Mouse (Mus musculus) frontal cortex, adult (tissue): ENCODE measurements at regions not wholly inside any gene's neighbourhood (a gene's known extent, or its start where the extent isn't known, plus 50 kb on each side); places are given as distances from the start of the nearest gene placed in this dataset.
A peak's percentile ranks its signal among the peaks of the same experiment; 100 is the strongest.
"Not testable (repeated sequence)": the region's sequence is repeated elsewhere in the genome, so short reads cannot be mapped to it uniquely, and the experiment has no call there.

Source experiments
- ATAC-seq: cut with Nextera tagmentation; 2 replicates; pipeline ENCODE4 v1.9.2; 2017; ENCODE audit warnings: mild to moderate bottlenecking, moderate library complexity, mixed read lengths; ENCODE audit not compliant: low TSS enrichment

DNA sequence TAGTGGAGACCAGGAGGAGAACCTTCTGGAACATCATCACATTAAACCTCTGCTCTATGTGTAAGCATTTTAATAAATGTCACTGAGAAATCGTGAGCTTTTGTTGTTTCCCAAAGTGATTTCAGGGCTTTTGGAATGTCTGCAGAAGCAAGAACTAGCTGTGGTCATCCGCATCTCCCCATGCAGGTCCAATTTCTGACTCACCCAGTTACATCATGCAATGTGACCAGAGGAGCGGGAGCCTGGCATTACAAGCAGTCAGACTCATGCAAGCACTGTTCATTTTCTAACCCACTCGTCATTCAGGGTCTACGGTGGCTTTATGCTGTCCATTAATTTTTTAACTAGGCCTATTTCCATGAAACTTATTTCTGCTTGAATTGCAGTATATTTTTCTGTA lies 151.2 kb upstream of the Supt20 start:
- ATAC-seq, result no peak

DNA sequence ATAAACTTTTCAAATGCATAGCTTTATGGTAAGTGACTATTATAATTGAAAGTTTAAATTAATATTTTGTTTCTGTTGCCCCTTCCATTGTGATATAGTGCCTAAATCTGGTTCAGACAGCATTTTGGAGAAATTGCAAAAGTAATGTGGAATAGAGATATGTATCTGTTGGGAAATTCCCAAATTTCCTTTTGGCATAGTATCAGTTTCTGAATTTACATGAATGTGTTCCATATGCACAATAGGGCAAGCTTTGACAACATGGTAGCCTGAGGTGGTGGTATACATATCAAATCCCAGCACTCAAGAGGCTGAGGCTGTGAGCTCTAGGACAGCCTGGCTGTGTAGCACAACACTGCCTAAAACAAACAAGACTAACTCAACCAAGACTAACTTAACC lies 147.2 kb upstream of the Supt20 start:
- ATAC-seq, result no peak

DNA sequence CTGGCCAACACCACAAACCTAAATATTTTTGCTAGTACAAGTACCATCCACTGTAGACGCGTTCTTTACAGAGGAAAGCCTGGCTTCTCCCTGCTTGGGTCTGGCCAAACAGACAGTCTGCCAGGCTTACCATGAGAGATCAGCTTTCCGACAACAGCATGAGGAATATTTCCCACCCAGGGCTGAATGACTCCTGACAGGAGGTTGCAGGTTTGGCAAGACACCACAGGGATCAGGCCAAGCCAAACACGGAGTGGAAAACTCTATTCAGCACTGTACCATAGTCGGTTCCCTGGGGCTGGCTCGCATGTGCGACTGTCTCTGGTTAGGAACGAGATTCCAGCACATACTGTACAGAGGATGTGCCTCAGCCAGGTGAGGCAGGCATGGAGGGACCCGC lies 140.7 kb upstream of the Supt20 start:
- ATAC-seq, result no peak

DNA sequence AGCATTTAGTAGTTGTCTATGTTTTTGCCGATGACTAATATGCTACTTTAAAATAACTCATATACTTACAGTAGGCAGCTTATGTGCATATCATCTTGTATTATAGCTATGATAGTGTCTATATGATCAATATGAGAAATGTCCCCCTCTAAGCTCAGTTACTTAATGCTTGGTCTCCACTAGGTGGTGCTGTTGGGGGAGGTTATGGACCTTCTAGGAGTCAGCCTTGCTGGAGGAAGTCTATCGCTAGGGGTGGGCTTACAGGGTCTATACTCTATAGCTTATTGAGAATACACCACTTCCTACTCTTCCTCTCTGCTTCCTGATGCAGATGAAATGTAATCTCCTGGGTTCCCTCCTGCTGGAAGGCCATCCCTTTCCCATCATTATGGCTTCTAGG lies 136.7 kb upstream of the Supt20 start:
- ATAC-seq, result no peak

DNA sequence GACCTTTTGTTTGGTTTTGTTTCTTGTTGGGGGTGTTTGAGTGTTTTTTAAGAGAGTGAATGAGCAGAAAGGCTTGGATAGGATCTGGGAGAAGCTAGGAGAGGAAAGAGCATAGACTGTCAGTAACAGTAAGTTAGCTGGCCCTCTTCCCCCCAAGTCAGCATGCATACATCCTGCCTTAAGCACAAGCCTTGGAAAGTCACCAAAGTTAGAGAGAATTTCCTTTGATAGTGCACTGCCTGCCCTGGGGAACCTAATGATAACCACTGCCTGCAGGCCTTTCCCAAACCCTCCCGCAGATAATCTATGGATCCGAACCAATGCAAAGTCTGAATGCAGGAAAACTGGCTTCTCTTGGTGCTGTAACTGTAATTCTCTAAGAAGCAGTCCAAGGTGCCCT lies 133.6 kb upstream of the Supt20 start:
- ATAC-seq, result no peak

DNA sequence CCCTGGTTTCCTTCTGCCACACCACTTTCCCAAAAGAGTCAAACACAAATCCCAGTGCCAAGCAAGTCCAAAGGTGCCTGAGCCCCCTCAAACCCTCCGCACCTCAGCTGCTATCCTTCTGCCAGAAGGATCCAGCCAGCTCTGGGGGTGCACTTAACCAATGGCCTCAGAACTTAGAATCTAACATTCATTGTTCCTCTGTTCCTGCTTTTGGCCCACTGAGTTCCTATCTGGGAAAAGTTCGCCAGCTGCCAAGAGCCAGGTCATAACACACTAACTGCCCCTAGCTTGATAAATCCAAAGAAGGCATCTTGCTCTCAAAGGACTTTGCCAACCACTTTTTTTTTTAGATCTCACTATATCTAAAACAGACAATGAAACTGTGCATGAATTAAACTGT lies 133.1 kb upstream of the Supt20 start:
- ATAC-seq, result no peak

DNA sequence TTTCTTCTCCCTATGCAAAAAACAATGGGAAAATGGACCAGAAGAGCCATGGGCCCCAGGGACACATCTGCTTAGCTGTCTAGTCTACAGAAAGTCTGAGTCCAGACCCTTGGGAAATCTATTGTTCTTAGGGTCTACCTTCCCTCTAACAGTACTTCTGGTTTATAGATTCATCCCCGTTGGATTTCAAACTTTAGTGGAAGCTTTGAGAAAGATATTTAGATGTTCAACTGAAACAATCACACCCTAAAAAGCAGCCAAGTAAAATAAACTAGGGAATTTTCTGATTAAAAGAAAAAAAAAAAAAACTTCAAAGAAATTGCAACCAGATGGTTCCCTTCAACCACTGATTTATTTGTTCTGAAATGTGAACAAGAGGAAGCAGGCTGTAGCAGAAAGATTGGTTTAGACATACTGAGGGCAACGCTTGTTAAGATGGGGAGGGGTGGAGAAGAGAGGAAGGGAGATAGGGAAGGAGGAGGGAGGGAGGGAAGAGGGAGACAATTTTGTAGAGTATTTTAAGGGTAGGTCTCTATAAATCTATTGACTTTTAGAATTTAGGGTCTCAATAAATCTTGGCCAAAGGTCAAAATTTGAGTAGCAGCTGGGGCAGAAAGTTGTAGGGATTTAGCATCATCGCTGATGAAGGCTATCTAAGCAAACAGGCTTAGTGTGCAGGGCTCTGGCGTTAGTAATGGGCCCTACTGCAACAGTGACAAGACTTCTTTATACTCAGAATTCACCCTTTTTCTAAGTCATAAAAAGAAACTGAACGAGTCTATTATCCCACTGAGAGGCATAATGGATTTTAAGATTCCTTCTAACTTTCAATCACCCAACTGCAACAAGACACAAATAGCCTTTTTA lies 132.3 kb upstream of the Supt20 start:
- no peak for ATAC-seq

DNA sequence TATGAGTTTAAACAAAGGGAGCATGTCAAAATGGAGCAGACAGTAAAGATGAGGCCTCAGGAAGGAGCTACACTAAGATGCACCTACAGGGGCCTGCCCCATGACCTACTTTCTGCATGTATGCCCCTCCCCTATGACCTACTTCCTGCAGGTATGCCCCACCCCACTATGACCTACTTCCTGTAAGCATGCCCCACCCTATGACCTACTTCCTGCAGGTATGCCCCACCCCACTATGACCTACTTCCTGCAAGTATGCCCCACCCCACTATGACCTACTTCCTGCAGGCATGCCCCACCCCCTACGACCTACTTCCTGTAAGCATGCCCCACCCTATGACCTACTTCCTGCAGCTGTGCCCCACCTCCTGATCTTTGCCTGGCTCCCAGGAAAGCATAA lies 125.3 kb upstream of the Supt20 start:
- no peak for ATAC-seq

DNA sequence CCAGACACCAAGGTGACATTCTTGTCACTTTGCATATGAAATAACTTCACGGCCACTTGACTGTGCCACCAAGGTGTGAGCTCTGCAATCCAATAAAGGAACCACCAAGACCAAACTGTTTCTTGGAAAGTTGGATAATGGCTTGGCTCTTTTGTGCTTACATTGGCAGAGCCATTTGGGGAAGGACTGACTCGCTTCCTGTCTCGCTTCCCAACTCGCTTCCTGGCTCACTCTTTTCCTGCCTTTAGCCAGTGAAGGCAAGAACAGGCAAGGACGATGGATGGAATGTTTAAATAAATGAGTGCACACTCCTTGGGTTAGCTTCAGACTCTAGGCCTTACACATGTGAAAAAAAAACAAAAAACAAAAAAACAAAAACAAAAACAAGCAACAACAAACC lies 124.5 kb upstream of the Supt20 start:
- no peak for ATAC-seq

DNA sequence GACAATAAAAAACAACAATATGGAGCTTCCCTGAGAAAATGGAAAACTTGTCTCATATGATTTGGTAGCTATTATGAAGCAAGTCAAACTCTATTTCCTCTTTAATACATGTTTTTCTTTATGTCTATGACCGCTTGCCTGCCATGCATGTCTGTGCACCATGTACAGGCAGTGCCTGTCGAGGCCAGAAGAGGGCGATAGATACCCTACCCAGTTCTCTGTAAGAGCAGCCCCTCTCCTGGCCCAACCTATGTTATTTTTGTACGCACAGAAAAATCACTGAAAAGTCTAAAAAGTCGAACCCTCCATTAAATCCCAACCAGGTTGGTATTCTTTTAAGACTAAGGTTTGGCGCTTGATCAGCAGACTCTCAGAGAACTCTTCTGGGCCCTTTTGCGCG lies 122.1 kb upstream of the Supt20 start:
- ATAC-seq, result no peak

DNA sequence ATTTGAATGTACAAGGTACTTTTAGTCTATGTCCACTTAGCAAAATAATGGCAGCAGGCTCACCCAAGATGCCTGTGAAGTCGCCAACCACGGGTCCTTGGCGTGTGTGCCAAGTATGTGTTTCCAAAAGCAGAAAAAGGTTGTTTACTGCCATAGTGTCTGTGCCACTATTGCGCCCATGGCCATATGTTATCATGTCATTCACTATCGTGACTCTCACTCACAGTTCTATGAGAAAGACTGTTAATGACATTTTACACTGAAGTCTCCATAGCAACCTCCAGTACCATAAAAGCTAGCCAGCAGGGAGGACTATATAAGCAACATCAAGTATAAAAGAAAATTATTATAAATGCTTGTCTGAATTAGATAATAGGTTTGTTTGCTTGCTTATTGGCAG lies 114.8 kb upstream of the Supt20 start:
- no peak for ATAC-seq

DNA sequence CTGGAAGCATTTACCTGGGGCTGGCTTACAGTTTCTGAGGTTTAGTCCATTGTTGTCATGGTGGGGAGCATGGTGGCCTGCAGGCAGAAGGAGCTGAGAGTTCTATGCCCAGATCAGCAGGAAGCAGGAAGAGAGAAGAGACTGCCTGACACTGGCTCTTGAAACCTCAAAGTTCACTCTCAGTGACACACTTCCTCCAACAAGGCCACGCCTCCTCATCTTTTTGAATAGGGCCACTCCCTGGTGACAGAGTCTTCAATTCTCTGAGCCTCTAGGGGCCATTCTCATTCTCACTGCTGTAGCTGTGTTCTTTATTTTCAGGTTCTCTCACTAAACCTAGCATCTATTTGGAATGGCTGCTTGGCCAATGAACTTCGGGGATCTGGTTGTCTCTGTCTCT lies 113.2 kb upstream of the Supt20 start:
- no peak for ATAC-seq

DNA sequence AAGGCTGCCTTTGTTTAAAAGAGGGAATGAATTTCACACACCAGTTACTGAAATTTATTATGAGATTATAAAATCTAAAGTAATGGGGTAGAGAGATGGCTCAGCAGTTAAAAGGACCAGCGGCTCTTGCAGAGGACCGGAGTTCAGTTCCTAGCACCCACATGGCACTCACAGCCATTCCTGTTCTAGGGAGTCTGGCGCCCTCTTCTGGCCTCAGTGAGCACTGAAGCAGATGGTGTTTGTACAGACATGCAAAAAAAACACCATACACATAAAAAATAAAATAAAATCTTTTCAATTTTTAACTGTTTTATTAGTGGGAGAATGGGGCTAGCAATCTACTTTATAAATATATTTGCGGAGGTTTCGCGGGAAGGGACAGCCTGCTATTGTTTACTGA lies 112.3 kb upstream of the Supt20 start:
- no peak for ATAC-seq

DNA sequence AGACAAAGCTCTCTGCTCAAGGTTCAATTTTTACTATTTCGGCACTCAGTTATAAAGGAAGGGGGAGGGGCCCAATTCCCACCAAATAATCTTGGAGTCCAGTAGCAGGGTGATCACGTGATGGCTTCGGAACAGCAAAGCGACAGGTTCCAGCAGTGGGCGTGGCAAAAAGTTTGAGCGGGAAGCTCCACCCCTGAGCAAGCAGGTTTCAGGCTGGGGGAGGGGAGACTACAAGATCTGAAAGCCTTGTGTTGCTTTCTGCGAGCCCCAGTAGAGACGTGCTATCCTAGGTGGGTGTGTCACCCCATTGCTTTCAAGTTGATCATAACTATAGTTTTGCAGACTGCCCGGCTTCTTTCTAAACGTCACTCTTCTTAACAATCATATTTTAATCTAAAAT lies 106.8 kb upstream of the Supt20 start:
- ATAC-seq, result not testable (repeated sequence)

DNA sequence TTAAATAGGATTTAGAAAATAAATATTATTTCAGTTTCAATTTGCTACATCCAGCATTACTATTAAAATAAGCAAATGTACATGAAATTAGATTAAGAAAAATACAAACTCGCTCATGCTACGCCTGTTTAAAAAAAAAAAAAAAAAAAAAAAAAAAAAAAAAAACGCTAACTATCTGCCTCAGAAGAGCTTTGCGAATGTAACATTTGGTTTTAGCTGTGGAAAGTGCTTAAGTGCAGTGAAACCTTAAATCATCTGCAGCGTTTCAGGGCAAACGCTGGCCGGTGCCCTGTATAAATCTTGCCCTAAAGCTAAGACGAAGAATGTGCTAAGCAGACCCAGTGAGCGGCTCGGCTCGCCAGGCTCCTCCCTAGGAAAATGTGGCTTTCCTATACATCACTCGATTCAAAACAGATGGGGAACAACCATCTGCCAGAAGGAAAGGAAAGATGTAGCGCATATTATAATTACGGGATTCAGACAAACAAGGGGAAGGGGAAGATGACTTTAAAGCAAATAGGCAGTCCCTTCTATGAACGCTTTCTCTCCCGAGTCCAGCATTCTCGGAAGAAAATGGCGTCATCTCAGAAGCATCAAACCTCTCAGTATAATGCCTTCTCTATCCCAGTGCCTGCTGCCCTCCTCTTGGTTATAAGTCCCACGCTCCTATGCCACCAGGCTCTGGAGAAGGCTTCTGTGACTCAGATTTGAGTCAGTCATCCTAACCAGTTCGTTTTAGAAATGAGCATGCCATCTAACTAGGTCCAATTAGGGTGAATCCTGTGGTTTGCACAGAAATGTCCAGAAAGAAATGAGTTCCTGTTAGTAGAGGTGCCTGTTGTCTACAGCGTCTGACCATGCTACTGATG lies 105.2 kb upstream of the Supt20 start:
- ATAC-seq, result peak; percentile 98

DNA sequence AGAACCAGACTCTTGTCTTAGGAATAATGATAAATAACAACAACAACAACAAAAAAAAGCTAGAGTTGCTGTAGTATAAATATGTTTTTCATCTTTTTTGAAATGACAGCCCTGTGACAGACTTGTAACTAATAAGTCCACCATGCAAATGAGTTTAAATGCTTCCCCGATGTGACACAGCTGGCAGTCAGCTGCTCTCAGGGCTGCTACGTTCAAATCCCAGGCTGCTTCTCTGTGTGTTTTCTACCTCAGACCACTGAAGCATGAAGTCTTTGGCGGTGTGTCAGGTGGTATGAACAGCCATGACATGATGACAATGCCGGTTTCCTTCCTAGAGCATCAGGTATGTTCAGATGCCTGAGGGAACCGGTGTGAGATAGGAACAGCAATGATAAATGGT lies 104.4 kb upstream of the Supt20 start:
- ATAC-seq, result no peak

DNA sequence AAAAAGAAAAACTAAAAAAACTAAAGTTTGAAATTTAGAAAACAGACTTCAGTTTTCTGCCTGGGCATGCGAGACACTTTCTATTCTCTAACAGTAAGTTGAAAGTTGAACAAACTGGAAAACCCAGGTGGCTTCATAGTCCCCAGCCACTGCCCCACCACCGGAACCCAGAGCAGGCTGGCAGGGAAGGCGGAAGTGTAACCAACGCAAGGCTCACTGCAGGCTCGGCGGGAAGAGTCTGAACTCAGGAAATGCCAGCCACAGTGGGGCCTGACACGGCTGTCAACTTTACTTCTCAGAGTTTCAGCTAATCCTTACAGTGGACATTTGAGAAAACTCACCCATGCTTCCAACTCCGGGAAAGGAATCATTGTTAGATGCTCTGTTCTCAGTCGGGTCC lies 102.6 kb upstream of the Supt20 start:
- no peak for ATAC-seq

DNA sequence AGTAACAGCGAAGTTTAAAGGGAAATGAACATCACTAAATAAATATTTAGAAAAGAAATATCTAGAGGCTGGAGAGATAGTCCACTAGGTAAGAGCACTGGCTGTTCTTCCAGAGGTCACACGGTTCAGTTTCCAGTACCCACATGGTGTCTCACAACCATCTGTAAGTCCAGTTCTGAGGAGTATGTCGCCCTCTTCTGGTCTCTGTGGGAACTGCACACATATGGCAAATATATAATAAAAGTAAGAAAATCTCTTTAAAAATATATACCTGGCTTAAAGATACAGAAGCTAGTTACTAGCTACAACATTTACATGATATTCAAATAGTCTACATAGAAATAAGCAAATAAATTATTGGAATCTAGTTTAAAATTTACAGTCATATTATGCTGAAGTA lies 101.4 kb upstream of the Supt20 start:
- ATAC-seq, result no peak

DNA sequence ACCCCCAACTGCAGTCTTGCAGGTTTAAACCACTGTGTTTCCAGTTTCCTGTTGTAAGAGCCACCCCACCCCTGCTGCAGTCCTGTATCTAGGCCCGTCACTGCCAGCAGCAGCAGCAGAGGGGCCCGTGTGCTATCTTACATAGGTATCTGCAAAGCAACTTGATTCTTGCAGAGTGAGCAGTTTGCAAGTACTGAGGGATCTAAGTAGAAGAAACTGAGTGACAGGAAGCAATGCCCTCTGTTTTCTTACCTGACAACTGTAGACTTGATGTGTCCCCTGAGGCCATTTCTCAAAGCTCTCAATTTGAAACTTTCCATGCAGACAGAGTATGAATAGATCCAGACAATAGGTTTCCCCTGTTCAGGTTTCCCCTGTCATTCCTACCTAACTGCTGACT lies 100.5 kb upstream of the Supt20 start:
- no peak for ATAC-seq

DNA sequence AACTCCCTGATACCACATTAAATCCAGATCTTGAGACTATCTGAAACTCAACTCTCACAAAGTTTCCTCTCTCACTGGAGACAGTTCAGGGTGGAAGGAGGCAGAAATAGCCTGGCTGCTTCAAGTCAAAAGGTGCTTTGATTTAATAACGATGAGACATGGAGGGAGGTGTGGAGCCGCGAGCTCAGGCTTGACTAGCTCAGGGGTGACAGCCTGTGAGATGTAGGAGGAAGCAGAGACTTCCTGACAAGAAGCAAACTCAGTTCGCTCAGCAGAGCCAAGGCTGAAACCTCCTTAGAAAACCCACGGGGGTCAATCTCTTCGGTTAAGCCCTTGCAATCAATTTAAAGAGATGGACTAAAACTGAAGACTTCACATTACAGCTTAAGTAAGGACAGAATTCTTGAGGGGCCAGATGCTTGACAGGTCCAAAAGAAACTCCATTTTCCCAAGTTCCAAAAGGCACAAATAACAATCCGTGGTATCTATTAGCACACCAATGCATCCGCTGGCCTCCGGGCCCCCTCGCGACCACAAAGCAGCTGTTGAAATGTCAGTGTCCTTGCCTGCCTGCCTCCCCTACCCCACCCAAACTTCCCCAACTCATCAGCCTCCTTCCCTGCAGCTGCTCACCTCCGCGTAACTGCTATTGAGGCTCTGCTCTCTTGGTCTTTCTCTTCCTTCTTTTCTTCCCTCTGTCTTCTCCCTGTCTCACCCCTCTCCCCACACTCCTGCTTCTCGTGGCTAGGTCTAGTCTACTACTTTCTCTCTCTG lies 99.8 kb upstream of the Supt20 start:
- no peak for ATAC-seq

DNA sequence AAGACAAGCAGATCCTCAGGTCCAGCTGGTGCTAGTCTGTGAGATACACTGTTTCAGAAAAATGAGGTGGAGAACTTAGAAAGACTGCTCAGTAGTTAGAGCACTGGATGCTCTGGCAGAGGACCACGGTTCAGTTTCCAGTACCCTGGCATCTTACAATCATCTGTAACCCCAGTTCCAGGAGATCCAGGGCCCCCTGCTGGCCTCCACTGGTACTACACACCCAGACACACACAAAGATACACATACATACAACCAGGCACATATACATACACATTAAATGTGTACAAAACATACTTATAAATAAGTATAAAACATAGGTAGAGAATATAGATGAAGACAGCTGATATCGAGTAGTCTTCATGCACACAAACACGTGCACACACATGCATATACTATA lies 97.4 kb upstream of the Supt20 start:
- no peak for ATAC-seq
